Mouse (Mus musculus) heart, adult 2 months (tissue): ENCODE data around the gene Trak1. TPM values are rescaled to one million over a fixed set of nuclear protein-coding genes. Genes with fewer than 3 reads are reported as not detected.
A peak's percentile ranks its signal among the peaks of the same experiment; 100 is the strongest.

Source experiments
- DNase-seq, 2 experiments: peaks; one replicate each; pipeline ENCODE4 v3.0.0; 2021
- H3K27ac ChIP-seq: fragments of 200-600 bp; 2 replicates; pipeline ENCODE4 v1.8.1; 2022
- H3K27me3 ChIP-seq: fragments of 200-500 bp; 2 replicates; pipeline ENCODE4 v1.6.1; 2012; ENCODE audit warnings: mild to moderate bottlenecking, low read length, inconsistent platforms, mixed read lengths; ENCODE audit not compliant: control insufficient read depth, insufficient read depth
- H3K36me3 ChIP-seq: fragments of 200-500 bp; 2 replicates; pipeline ENCODE4 v1.6.1; 2012; ENCODE audit warnings: low read length, inconsistent platforms; ENCODE audit not compliant: control insufficient read depth, insufficient read depth
- H3K4me1 ChIP-seq: fragments of 200-500 bp; 2 replicates; pipeline ENCODE4 v1.6.1; 2011; ENCODE audit warnings: low read length; ENCODE audit not compliant: control insufficient read depth, insufficient read depth
- H3K4me3 ChIP-seq: fragments of 200-600 bp; 2 replicates; pipeline ENCODE4 v1.8.1; 2022
- H3K79me2 ChIP-seq: fragments of 200-500 bp; replicated peaks from 2 replicates; pipeline ENCODE4 v1.6.1; 2012; ENCODE audit warnings: mild to moderate bottlenecking, inconsistent platforms, low read length, moderate library complexity, mixed read lengths; ENCODE audit not compliant: control insufficient read depth, insufficient read depth
- H3K9ac ChIP-seq: fragments of 200-500 bp; 2 replicates; pipeline ENCODE4 v1.6.1; 2012; ENCODE audit warnings: low read depth, mild to moderate bottlenecking, control low read depth, inconsistent platforms, low read length, mixed read lengths
- CTCF ChIP-seq: fragments of 200-600 bp; IDR thresholded peaks from 2 replicates; pipeline ENCODE4 v1.8.1; 2022; ENCODE audit warnings: antibody characterized with exemption, mild to moderate bottlenecking, moderate library complexity
- EP300 ChIP-seq: fragments of 200-500 bp; IDR thresholded peaks from 2 replicates; pipeline ENCODE4 v1.6.1; 2011; ENCODE audit warnings: low read depth, low read length, control low read depth; ENCODE audit not compliant: insufficient read depth
- POLR2A ChIP-seq: fragments of 200-500 bp; IDR thresholded peaks from 2 replicates; pipeline ENCODE4 v1.6.1; 2011; ENCODE audit warnings: mild to moderate bottlenecking, low read depth, low read length, control low read depth; ENCODE audit not compliant: insufficient read depth
- WGBS: fragments of 180-500 bp; shearing (Covaris S2); methylation state at CpG from one replicate; pipeline ENCODE4 v1.1.7; 2018; 5-methylcytosine and 5-hydroxymethylcytosine counted together
- intact Hi-C: fragments of 180-260 bp; cut with DNase I; formaldehyde crosslinking; loops from one replicate; pipeline ENCODE4 v1.15.1; 2025
- polyA plus RNA-seq: library from polyadenylated mRNA; depleted of rRNA; stranded (reverse); fragments of >200 nt; gene quantifications from 2 replicates; pipeline ENCODE4 v1.2.3, GENCODE M21; 2012
- total RNA-seq, 2 experiments: library from RNA; stranded (reverse); gene quantifications; 2 replicates each; pipeline ENCODE4 v1.2.3; 2021

The Trak1 gene
- total and polyA plus RNA-seq, 3 experiments, result 170 to 302 (median 276) TPM

GRCm38 (mm10) chr9:121358418-121358817 is 61.1 kb downstream of the Trak1 start:
- WGBS, result 17% methylated on average over 8 of the region's 8 CpGs
- H3K27ac ChIP-seq, result peak overlapping the region; percentile 99
- H3K9ac ChIP-seq, result peak overlapping the region; percentile 62
- peak in 1 of 2 experiments; percentile 63 for DNase-seq
- H3K36me3 ChIP-seq, result peaks cover 2% of the 10 kb centered on the region
- peaks cover 4% of the 10 kb centered on the region; the same call in 1 of the 2 replicates for H3K79me2 ChIP-seq
- no peaks in the 10 kb centered on the region for H3K27me3 ChIP-seq
- TF ChIP-seq EP300 (no peak), POLR2A (0 out of 2 replicates have a peak, but pooled peaks have one; percentile 42), CTCF (no peak)
- H3K4me1 ChIP-seq, result peaks cover 52% of the 10 kb centered on the region
- intact Hi-C loops, result no loop called here
- no peak overlapping the region for H3K4me3 ChIP-seq

GRCm38 (mm10) chr9:121359266-121359972 is 62.1 kb downstream of the Trak1 start:
- Histone ChIP-seq H3K79me2 (peaks cover 5% of the 10 kb centered on the region), H3K4me1 (peaks cover 48% of the 10 kb centered on the region), H3K4me3 (no peak overlapping the region), H3K27ac (peak overlapping the region; percentile 76), H3K36me3 (peaks cover 2% of the 10 kb centered on the region; the same call in 1 of the 2 replicates), H3K9ac (peak overlapping the region; percentile 51), H3K27me3 (no peaks in the 10 kb centered on the region)
- TF ChIP-seq EP300 (peak; percentile 57; the same call in 1 of the 2 replicates), CTCF (no peak), POLR2A (no peak)
- DNase-seq, result peak in 1 of 2 experiments; percentile 29
- 17% methylated on average over 3 of the region's 3 CpGs for WGBS
- intact Hi-C loops, result no loop called here

GRCm38 (mm10) chr9:121360327-121360954 is 63.1 kb downstream of the Trak1 start:
- Histone ChIP-seq H3K27ac (peak overlapping the region; percentile 83), H3K36me3 (no peaks in the 10 kb centered on the region), H3K4me1 (peaks cover 41% of the 10 kb centered on the region), H3K27me3 (no peaks in the 10 kb centered on the region), H3K79me2 (peaks cover 3% of the 10 kb centered on the region), H3K4me3 (peak overlapping the region; percentile 13; the same call in 1 of the 2 replicates), H3K9ac (peak overlapping the region; percentile 49)
- DNase-seq, result peak; percentile 57 to 63
- intact Hi-C loops, result no loop called here
- 1% methylated on average over 11 of the region's 12 CpGs for WGBS
- no peak for TF ChIP-seq POLR2A
- no peak for TF ChIP-seq CTCF
- no peak for TF ChIP-seq EP300

GRCm38 (mm10) chr9:121361010-121361409 is 63.7 kb downstream of the Trak1 start:
- Histone ChIP-seq H3K4me1 (peaks cover 39% of the 10 kb centered on the region), H3K9ac (peak overlapping the region; percentile 49)
- TF ChIP-seq EP300, result 0 out of 2 replicates have a peak, but pooled peaks have one; percentile 15
- no peak for TF ChIP-seq POLR2A

GRCm38 (mm10) chr9:121363932-121364331 is 66.6 kb downstream of the Trak1 start:
- WGBS, result 79% methylated on average over 19 of the region's 19 CpGs

More at GRCm38 (mm10) chr9:121361010-121361409, 63.7 kb downstream of the Trak1 start:
- DNase-seq, result no peak
- Histone ChIP-seq H3K79me2 (peaks cover 3% of the 10 kb centered on the region), H3K36me3 (no peaks in the 10 kb centered on the region), H3K27ac (peak overlapping the region; percentile 83), H3K27me3 (no peaks in the 10 kb centered on the region), H3K4me3 (peak overlapping the region; percentile 13; the same call in 1 of the 2 replicates)
- 16% methylated on average over 9 of the region's 9 CpGs for WGBS
- intact Hi-C loops, result no loop called here

More at GRCm38 (mm10) chr9:121363932-121364331, 66.6 kb downstream of the Trak1 start:
- Histone ChIP-seq H3K9ac (no peak overlapping the region), H3K79me2 (peaks cover 3% of the 10 kb centered on the region), H3K36me3 (no peaks in the 10 kb centered on the region; the same call in 1 of the 2 replicates), H3K4me3 (no peak overlapping the region), H3K27me3 (no peaks in the 10 kb centered on the region), H3K4me1 (peaks cover 35% of the 10 kb centered on the region), H3K27ac (no peak overlapping the region)
- intact Hi-C loops, result no loop called here
- DNase-seq, result no peak
- TF ChIP-seq POLR2A (no peak), CTCF (no peak), EP300 (no peak)
